Mouse (Mus musculus): ENCODE measurements at regions not wholly inside any gene's neighbourhood (a gene's known extent, or its start where the extent isn't known, plus 50 kb on each side); places are given as distances from the start of the nearest gene placed in this dataset.

- no peak for TF ChIP-seq POLR2A (IDR thresholded peaks at IDR 0.05; ENCODE audit: control insufficient read depth in 1 of 2, insufficient read depth in 1 of 2, low read depth in 1 of 2, low read length in 2 of 2, poor library complexity in 1 of 2)
- TF ChIP-seq CTCF (IDR thresholded peaks at IDR 0.05 in 2 of 3, conservative IDR thresholded peaks at IDR 0.05 in 1 of 3; ENCODE audit: control insufficient read depth in 1 of 3, insufficient read depth in 1 of 3, low read depth in 2 of 3, low read length in 3 of 3, poor library complexity in 1 of 3, severe bottlenecking in 1 of 3): no peak
- TF ChIP-seq EP300 (IDR thresholded peaks at IDR 0.05; ENCODE audit: low read depth in 1 of 2, low read length in 2 of 2): no peak
- TF ChIP-seq ZNF384 (IDR thresholded peaks at IDR 0.05; ENCODE audit: low read depth, low read length): no peak
- TF ChIP-seq POLR2AphosphoS2 (IDR thresholded peaks at IDR 0.05; ENCODE audit: low read length): no peak
- TF ChIP-seq CHD2 (IDR thresholded peaks at IDR 0.05; ENCODE audit: low read length): no peak
- no peak for TF ChIP-seq KAT2A (conservative IDR thresholded peaks at IDR 0.05; ENCODE audit: low read depth, low read length)
- no peak for TF ChIP-seq TCF12 (IDR thresholded peaks at IDR 0.05; ENCODE audit: low read depth, low read length)
- TF ChIP-seq GATA1 (IDR thresholded peaks at IDR 0.05; ENCODE audit: low read depth, low read length): no peak
- TF ChIP-seq BHLHE40 (IDR thresholded peaks at IDR 0.05; ENCODE audit: borderline replicate concordance, low read depth, low read length): no peak
- TF ChIP-seq MXI1 (IDR thresholded peaks at IDR 0.05; ENCODE audit: low read depth, low read length): no peak
- no peak for TF ChIP-seq POLR2AphosphoS5 (IDR thresholded peaks at IDR 0.05; ENCODE audit: borderline replicate concordance, low read depth, low read length)
Observed at GRCm38 (mm10) chr15:7723770-7724169, 86.9 kb upstream of the Gdnf start.
